Mouse (Mus musculus) kidney, adult 2 months (tissue): ENCODE results near the gene D1Pas1. TPM values are rescaled to one million over a fixed set of nuclear protein-coding genes. Genes with fewer than 3 reads are reported as not detected.
A peak's percentile ranks its signal among the peaks of the same experiment; 100 is the strongest.

Source experiments
- DNase-seq: peaks from one replicate; pipeline ENCODE4 v3.0.0; 2021
- H3K27ac ChIP-seq: fragments of 200-500 bp; 2 replicates; pipeline ENCODE4 v1.5.1; 2012; ENCODE audit warnings: low read depth, low read length, control low read depth, inconsistent platforms; ENCODE audit not compliant: insufficient read depth
- H3K27me3 ChIP-seq: fragments of 200-500 bp; replicated peaks from 2 replicates; pipeline ENCODE4 v1.6.1; 2012; ENCODE audit warnings: mild to moderate bottlenecking, moderate library complexity, low read length, inconsistent platforms; ENCODE audit not compliant: control insufficient read depth, insufficient read depth
- H3K36me3 ChIP-seq: fragments of 200-500 bp; 2 replicates; pipeline ENCODE4 v1.6.1; 2012; ENCODE audit warnings: mild to moderate bottlenecking, moderate library complexity, low read length, inconsistent platforms; ENCODE audit not compliant: control insufficient read depth, insufficient read depth
- H3K4me1 ChIP-seq: fragments of 200-500 bp; 2 replicates; pipeline ENCODE4 v1.6.1; 2011; ENCODE audit warnings: low read length; ENCODE audit not compliant: control insufficient read depth, insufficient read depth
- H3K4me3 ChIP-seq: fragments of 200-500 bp; 2 replicates; pipeline ENCODE4 v1.5.1; 2011; ENCODE audit warnings: mild to moderate bottlenecking, low read depth, low read length, control low read depth; ENCODE audit not compliant: insufficient read depth
- CTCF ChIP-seq: fragments of 200-500 bp; conservative IDR thresholded peaks from 2 replicates; pipeline ENCODE4 v1.5.1; 2011; ENCODE audit warnings: low read depth, mild to moderate bottlenecking, control low read depth, low read length, moderate library complexity, mixed read lengths; ENCODE audit not compliant: insufficient read depth, insufficient read length
- POLR2A ChIP-seq: fragments of 200-500 bp; IDR thresholded peaks from one replicate; pipeline ENCODE4 v1.6.1; 2011; ENCODE audit warnings: low read depth, low read length, control low read depth
- WGBS: fragments of 180-500 bp; shearing (Covaris S2); methylation state at CpG from one replicate; pipeline ENCODE4 v1.1.7; 2018; 5-methylcytosine and 5-hydroxymethylcytosine counted together
- polyA plus RNA-seq: library from polyadenylated mRNA; depleted of rRNA; stranded (reverse); fragments of >200 nt; gene quantifications from 2 replicates; pipeline ENCODE4 v1.2.3, GENCODE M21; 2012; rRNA removed

Gene D1Pas1
- polyA plus RNA-seq, 1 experiment: 0.05 TPM

DNA sequence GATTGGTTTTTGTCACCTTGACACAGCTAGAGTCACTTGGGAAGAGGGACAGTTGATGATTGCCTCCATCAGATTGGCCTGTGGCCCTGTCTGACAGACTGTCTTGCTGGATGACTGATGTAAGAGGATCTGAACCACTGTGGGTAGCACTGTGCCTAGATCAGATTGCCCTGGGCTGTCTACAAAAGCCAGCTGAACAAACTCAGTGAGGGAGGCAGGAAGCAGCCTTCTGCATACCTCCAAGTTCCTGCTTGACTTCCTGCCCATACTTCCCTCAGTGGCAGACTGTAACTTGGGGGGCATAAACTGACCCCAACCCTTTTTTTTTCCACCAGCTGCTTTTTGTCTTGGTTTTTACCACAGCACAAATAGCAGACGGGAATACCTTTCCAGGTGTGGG is 48.5 kb downstream of the D1Pas1 start:
- DNase-seq: no peak
- no peaks in the 10 kb centered on the region for H3K4me1 ChIP-seq
- 62% methylated on average over 1 of the region's 1 CpGs for WGBS
- H3K4me3 ChIP-seq: no peak overlapping the region
- H3K27me3 ChIP-seq: no peaks in the 10 kb centered on the region
- H3K36me3 ChIP-seq: no peaks in the 10 kb centered on the region
- TF ChIP-seq CTCF (no peak), POLR2A (no peak)
- H3K27ac ChIP-seq: no peak overlapping the region

DNA sequence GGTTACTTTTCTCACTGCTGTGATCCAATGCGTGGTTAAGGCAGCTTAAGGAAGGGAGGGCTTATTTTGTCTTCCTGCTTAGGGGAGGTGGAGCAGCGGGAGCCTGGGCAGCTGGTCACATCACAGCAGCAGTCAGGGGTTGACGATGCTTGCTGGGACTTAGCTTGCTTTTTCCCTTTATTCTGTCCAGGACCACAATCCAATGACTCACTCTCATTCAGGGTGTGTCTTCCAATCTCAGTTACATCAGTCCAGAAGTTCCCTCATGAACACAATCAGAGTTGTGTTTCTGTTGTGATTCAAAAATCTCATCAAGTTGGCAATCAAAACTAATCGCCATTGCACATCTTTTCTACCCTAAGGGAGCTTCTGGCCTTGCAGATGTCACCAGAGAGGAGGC is 48.9 kb downstream of the D1Pas1 start:
- Histone ChIP-seq H3K27ac (no peak overlapping the region), H3K4me1 (no peaks in the 10 kb centered on the region), H3K27me3 (no peaks in the 10 kb centered on the region), H3K36me3 (no peaks in the 10 kb centered on the region), H3K4me3 (no peak overlapping the region)
- 57% methylated on average over 4 of the region's 4 CpGs for WGBS
- no peak for DNase-seq
- TF ChIP-seq POLR2A (no peak), CTCF (no peak)

DNA sequence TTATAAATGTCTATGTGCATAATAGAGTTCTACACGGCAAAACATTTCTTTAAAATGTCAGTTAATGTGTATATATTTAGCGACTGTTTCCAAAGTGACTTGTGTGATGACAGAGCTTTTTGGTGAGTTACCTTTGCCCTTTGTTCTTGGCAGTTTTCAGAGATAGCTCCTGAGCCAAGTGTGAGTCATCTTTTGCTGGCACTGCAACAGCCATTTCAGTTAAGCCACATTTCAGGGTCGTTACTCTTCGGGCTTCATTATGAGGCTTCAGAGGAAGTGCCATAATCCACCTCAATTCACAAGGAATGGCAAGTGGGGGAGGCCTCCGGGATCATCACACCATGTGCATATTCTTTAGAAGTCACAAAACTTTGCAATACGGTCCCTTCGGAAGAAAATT is 52.8 kb downstream of the D1Pas1 start:
- Histone ChIP-seq H3K4me3 (no peak overlapping the region), H3K27me3 (no peaks in the 10 kb centered on the region), H3K27ac (no peak overlapping the region), H3K36me3 (no peaks in the 10 kb centered on the region), H3K4me1 (no peaks in the 10 kb centered on the region)
- WGBS: 54% methylated on average over 7 of the region's 7 CpGs
- DNase-seq: peak; percentile 70
- TF ChIP-seq CTCF: no peak

Other genes with a start within 250 kb of the D1Pas1 start
- 3.1 and 4.5 TPM in 2 replicates for gene Rrp15, start 218.1 kb upstream of the D1Pas1 start, polyA plus RNA-seq
- gene Spata17, start 248.0 kb downstream of the D1Pas1 start, polyA plus RNA-seq: 1.6 and 2.6 TPM in 2 replicates
- 8.0 and 9.0 TPM in 2 replicates for gene Gpatch2, start 248.1 kb downstream of the D1Pas1 start, polyA plus RNA-seq